Mouse (Mus musculus): Measurements from ENCODE around the gene Spata17. TPM values are rescaled to one million over a fixed set of nuclear protein-coding genes. Genes with fewer than 3 reads are reported as not detected.

The Spata17 gene
- polyA plus RNA-seq, 1 experiment: 1.6 TPM

- TF ChIP-seq POLR2A (IDR thresholded peaks at IDR 0.05; ENCODE audit: low read depth, low read length) (no peak), CTCF (conservative IDR thresholded peaks at IDR 0.05; ENCODE audit: insufficient read depth, insufficient read length, low read depth, low read length) (no peak)
- Histone ChIP-seq H3K27ac (ENCODE audit: insufficient read depth, low read depth, low read length) (no peak overlapping the region), H3K27me3 (replicated peaks; ENCODE audit: control insufficient read depth, insufficient read depth, low read length) (no peaks in the 10 kb centered on the region), H3K4me3 (ENCODE audit: insufficient read depth, low read depth, low read length) (no peak overlapping the region), H3K36me3 (ENCODE audit: control insufficient read depth, insufficient read depth, low read length) (no peaks in the 10 kb centered on the region), H3K4me1 (ENCODE audit: control insufficient read depth, insufficient read depth, low read length) (no peaks in the 10 kb centered on the region)
- WGBS: 81% methylated on average over 3 of the region's 3 CpGs
- no peak for DNase-seq
Measured at GRCm38 (mm10) chr1:187088660-187089395, 126.4 kb downstream of the Spata17 start.

DNA sequence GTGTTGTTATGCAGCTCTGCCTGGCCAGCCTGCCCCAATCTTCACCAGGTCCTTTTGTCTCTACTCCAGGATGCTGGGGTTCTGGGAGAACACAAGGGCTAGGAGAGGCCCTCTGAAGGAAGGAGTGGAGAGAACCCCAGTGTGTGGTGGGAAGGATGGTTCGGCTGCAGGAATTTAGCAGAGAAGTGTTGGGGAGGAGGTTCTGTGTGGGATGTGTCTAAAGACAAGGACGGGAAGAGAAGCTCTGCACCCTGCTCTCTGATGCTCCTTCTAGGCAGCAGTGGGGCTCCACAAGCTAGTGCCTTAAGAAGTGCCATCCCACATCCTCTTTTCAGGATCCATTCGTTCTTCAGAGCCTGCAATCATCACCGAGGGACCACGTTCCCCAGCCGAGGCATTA lies 129.2 kb downstream of the Spata17 start:
- 69% methylated on average over 6 of the region's 6 CpGs for WGBS
- no peak for TF ChIP-seq POLR2A (IDR thresholded peaks at IDR 0.05; ENCODE audit: low read depth, low read length)
- TF ChIP-seq CTCF (conservative IDR thresholded peaks at IDR 0.05; ENCODE audit: insufficient read depth, insufficient read length, low read depth, low read length): no peak

DNA sequence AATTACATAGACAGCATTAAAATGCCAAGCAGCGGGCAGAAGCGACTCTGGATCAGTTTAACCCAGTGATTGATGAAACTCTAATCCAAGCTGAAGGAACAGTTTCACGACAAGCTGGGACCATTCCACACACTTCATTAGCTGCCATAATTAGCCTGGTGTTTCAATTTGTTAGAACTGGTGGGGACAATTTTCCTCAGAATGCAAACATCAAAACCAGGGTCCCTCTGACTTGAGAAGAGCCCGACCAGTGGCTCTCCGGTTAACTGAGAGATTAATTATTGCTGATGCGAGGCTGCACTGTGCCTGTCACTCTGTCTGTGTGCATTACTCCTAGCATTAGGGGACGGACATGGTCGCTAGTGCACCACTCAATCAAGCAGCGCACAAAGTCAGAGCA lies 137.9 kb downstream of the Spata17 start:
- 47% methylated on average over 9 of the region's 9 CpGs for WGBS
- Histone ChIP-seq H3K27ac (ENCODE audit: insufficient read depth, low read depth, low read length) (no peak overlapping the region), H3K4me1 (ENCODE audit: control insufficient read depth, insufficient read depth, low read length) (no peaks in the 10 kb centered on the region), H3K36me3 (ENCODE audit: control insufficient read depth, insufficient read depth, low read length) (no peaks in the 10 kb centered on the region), H3K27me3 (replicated peaks; ENCODE audit: control insufficient read depth, insufficient read depth, low read length) (no peaks in the 10 kb centered on the region), H3K4me3 (ENCODE audit: insufficient read depth, low read depth, low read length) (no peak overlapping the region)
- no peak for DNase-seq
- TF ChIP-seq POLR2A (IDR thresholded peaks at IDR 0.05; ENCODE audit: low read depth, low read length) (no peak), CTCF (conservative IDR thresholded peaks at IDR 0.05; ENCODE audit: insufficient read depth, insufficient read length, low read depth, low read length) (no peak)

More for the DNA sequence above, 129.2 kb downstream of the Spata17 start:
- Histone ChIP-seq H3K36me3 (ENCODE audit: control insufficient read depth, insufficient read depth, low read length) (no peaks in the 10 kb centered on the region), H3K4me1 (ENCODE audit: control insufficient read depth, insufficient read depth, low read length) (no peaks in the 10 kb centered on the region), H3K27ac (ENCODE audit: insufficient read depth, low read depth, low read length) (no peak overlapping the region), H3K4me3 (ENCODE audit: insufficient read depth, low read depth, low read length) (no peak overlapping the region), H3K27me3 (replicated peaks; ENCODE audit: control insufficient read depth, insufficient read depth, low read length) (no peaks in the 10 kb centered on the region)
- DNase-seq: no peak

DNA sequence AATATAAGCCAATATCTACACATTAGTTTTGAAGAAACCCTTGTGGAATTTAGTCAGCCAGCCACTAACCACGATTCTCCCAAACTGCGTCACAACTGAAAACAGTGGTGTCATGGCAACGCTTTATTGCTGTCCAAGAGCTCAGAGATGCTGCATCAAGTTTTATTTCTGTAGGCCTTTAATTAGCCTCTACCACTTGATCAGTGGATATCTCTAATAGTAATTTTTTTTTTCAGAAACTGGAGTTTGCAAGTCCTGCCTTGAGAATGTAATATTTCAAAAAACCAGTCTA lies 138.3 kb downstream of the Spata17 start:
- no peaks in the 10 kb centered on the region for H3K36me3 ChIP-seq (ENCODE audit: control insufficient read depth, insufficient read depth, low read length)
- no peak for TF ChIP-seq POLR2A (IDR thresholded peaks at IDR 0.05; ENCODE audit: low read depth, low read length)
- no peak for TF ChIP-seq CTCF (conservative IDR thresholded peaks at IDR 0.05; ENCODE audit: insufficient read depth, insufficient read length, low read depth, low read length)
- WGBS: 62% methylated on average over 3 of the region's 3 CpGs
- H3K27me3 ChIP-seq (replicated peaks; ENCODE audit: control insufficient read depth, insufficient read depth, low read length): no peaks in the 10 kb centered on the region
- H3K27ac ChIP-seq (ENCODE audit: insufficient read depth, low read depth, low read length): no peak overlapping the region
- no peak overlapping the region for H3K4me3 ChIP-seq (ENCODE audit: insufficient read depth, low read depth, low read length)
- no peak for DNase-seq
- no peaks in the 10 kb centered on the region for H3K4me1 ChIP-seq (ENCODE audit: control insufficient read depth, insufficient read depth, low read length)

DNA sequence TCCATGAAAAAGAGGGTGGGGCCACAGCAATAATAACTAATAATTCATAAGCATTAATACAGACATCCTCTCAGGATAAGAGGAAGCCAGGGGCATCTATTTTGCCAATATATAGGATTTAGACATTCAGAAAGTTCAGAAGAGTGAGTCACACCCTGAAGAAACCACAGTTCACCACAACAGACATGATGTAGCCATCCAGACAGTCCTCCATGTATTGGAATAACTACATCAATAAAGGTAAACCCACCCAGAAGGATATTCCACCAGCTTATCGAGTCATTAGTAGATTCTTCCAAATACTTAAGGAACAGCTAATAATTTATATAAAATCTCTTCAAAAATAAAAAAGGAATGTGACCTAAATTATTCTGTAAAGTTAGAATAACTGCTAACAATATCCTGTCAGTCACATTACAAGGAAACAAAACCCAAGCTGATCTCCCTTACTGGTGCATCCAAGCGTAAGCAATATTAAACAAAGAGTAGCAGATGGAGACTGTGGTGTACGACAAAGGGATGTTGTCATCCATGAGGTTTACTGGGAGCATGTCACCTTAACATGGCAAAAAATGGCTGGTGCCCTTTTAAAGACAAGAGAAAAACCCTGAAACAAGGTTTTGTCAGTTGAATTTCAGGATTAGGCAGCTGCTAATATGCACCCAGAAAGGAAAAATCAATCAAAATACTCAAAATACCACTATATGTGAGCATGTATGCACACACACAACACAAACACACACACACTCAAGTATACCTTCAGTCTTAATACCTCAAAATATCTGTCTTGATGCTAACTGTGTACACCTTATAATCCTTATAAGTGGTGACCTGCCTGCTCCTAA lies 138.8 kb downstream of the Spata17 start:
- 71% methylated on average over 3 of the region's 3 CpGs for WGBS
- H3K36me3 ChIP-seq (ENCODE audit: control insufficient read depth, insufficient read depth, low read length): no peaks in the 10 kb centered on the region
- no peak overlapping the region for H3K27ac ChIP-seq (ENCODE audit: insufficient read depth, low read depth, low read length)
- H3K4me3 ChIP-seq (ENCODE audit: insufficient read depth, low read depth, low read length): no peak overlapping the region
- H3K27me3 ChIP-seq (replicated peaks; ENCODE audit: control insufficient read depth, insufficient read depth, low read length): no peaks in the 10 kb centered on the region
- no peak for DNase-seq
- H3K4me1 ChIP-seq (ENCODE audit: control insufficient read depth, insufficient read depth, low read length): no peaks in the 10 kb centered on the region
- no peak for TF ChIP-seq CTCF (conservative IDR thresholded peaks at IDR 0.05; ENCODE audit: insufficient read depth, insufficient read length, low read depth, low read length)
- TF ChIP-seq POLR2A (IDR thresholded peaks at IDR 0.05; ENCODE audit: low read depth, low read length): no peak

GRCm38 (mm10) chr1:187059874-187060273 lies 155.4 kb downstream of the Spata17 start:
- 86% methylated on average over 1 of the region's 1 CpGs for WGBS
- DNase-seq: no peak
- Histone ChIP-seq H3K4me3 (ENCODE audit: insufficient read depth, low read depth, low read length) (no peak overlapping the region), H3K36me3 (ENCODE audit: control insufficient read depth, insufficient read depth, low read length) (no peaks in the 10 kb centered on the region), H3K4me1 (ENCODE audit: control insufficient read depth, insufficient read depth, low read length) (no peaks in the 10 kb centered on the region), H3K27ac (ENCODE audit: insufficient read depth, low read depth, low read length) (no peak overlapping the region), H3K27me3 (replicated peaks; ENCODE audit: control insufficient read depth, insufficient read depth, low read length) (no peaks in the 10 kb centered on the region)
- TF ChIP-seq POLR2A (IDR thresholded peaks at IDR 0.05; ENCODE audit: low read depth, low read length) (no peak), CTCF (conservative IDR thresholded peaks at IDR 0.05; ENCODE audit: insufficient read depth, insufficient read length, low read depth, low read length) (no peak)

GRCm38 (mm10) chr1:187054333-187054732 lies 160.9 kb downstream of the Spata17 start:
- WGBS: 87% methylated on average over 2 of the region's 2 CpGs

More at GRCm38 (mm10) chr1:187054333-187054732, 160.9 kb downstream of the Spata17 start:
- Histone ChIP-seq H3K4me1 (ENCODE audit: control insufficient read depth, insufficient read depth, low read length) (no peaks in the 10 kb centered on the region), H3K27ac (ENCODE audit: insufficient read depth, low read depth, low read length) (no peak overlapping the region), H3K36me3 (ENCODE audit: control insufficient read depth, insufficient read depth, low read length) (no peaks in the 10 kb centered on the region), H3K4me3 (ENCODE audit: insufficient read depth, low read depth, low read length) (no peak overlapping the region), H3K27me3 (replicated peaks; ENCODE audit: control insufficient read depth, insufficient read depth, low read length) (no peaks in the 10 kb centered on the region)
- DNase-seq: no peak
- TF ChIP-seq CTCF (conservative IDR thresholded peaks at IDR 0.05; ENCODE audit: insufficient read depth, insufficient read length, low read depth, low read length) (no peak), POLR2A (IDR thresholded peaks at IDR 0.05; ENCODE audit: low read depth, low read length) (no peak)
